Mouse (Mus musculus) c-Kit-negative CD71-positive TER-119-positive erythroid progenitor cells, embryonic 14.5 days (primary cell): ENCODE measurements around the gene Hoxb2.

Experiments used
- DNase-seq: peaks from one replicate; pipeline ENCODE4 v3.0.0-alpha.2; 2013; ENCODE audit warnings: low read depth, low spot score

The Hoxb2 gene

GRCm38 (mm10) chr11:96334998-96335397 is 15.3 kb upstream of the Hoxb2 start:
- DNase-seq = no peak

- no peak for DNase-seq
These were observed 13.7 kb upstream of the Hoxb2 start for GRCm38 (mm10) chr11:96336597-96336996.

- DNase-seq = no peak
These were observed 13.3 kb upstream of the Hoxb2 start for GRCm38 (mm10) chr11:96337026-96337425.

GRCm38 (mm10) chr11:96338957-96339855 is 11.1 kb upstream of the Hoxb2 start:
- no peak for DNase-seq

GRCm38 (mm10) chr11:96340698-96341365 is 9.5 kb upstream of the Hoxb2 start:
- no peak for DNase-seq

GRCm38 (mm10) chr11:96341701-96342575 is 8.4 kb upstream of the Hoxb2 start:
- no peak for DNase-seq

- no peak for DNase-seq
These were observed 7.8 kb upstream of the Hoxb2 start for GRCm38 (mm10) chr11:96342576-96342930.

- no peak for DNase-seq
These were observed 7.0 kb upstream of the Hoxb2 start for GRCm38 (mm10) chr11:96343206-96343745.

- no peak for DNase-seq
These were observed 6.1 kb upstream of the Hoxb2 start for GRCm38 (mm10) chr11:96344061-96344877.

GRCm38 (mm10) chr11:96344878-96345159 is 5.5 kb upstream of the Hoxb2 start:
- no peak for DNase-seq

- no peak for DNase-seq
These were observed 5.0 kb upstream of the Hoxb2 start for GRCm38 (mm10) chr11:96345220-96345892.

- DNase-seq = no peak
These were observed 4.2 kb upstream of the Hoxb2 start for GRCm38 (mm10) chr11:96345893-96346806.

GRCm38 (mm10) chr11:96346916-96347520 is 3.3 kb upstream of the Hoxb2 start:
- no peak for DNase-seq

- no peak for DNase-seq
These were observed 2.6 kb upstream of the Hoxb2 start for GRCm38 (mm10) chr11:96347717-96348116.

- DNase-seq = no peak
These were observed 2.0 kb upstream of the Hoxb2 start for GRCm38 (mm10) chr11:96348141-96348928.

GRCm38 (mm10) chr11:96348988-96349387 is 1.3 kb upstream of the Hoxb2 start:
- DNase-seq = no peak

- DNase-seq = no peak
These were observed 609 bp upstream of the Hoxb2 start for GRCm38 (mm10) chr11:96349491-96350340.
